Mouse (Mus musculus) hindlimb bud, embryonic 11.5 days (tissue): ENCODE data around the gene Ace3.
"Not testable (repeated sequence)": the region's sequence is repeated elsewhere in the genome, so short reads cannot be mapped to it uniquely, and the experiment has no call there.

Experiments used
- DNase-seq: peaks from one replicate; pipeline ENCODE4 v3.0.0-alpha.2; 2012; ENCODE audit warnings: low read depth, low spot score; ENCODE audit errors: extremely low spot score

Gene Ace3

GRCm38 (mm10) chr11:105978232-105978631, 16.2 kb upstream of the Ace3 start:
- DNase-seq: no peak

GRCm38 (mm10) chr11:105978634-105979033, 15.8 kb upstream of the Ace3 start:
- DNase-seq: no peak

GRCm38 (mm10) chr11:105984452-105984851, 10.0 kb upstream of the Ace3 start:
- DNase-seq: no peak

GRCm38 (mm10) chr11:105987446-105987845, 7.0 kb upstream of the Ace3 start:
- DNase-seq: no peak

- no peak for DNase-seq
Measured at GRCm38 (mm10) chr11:105989446-105989845, 5.0 kb upstream of the Ace3 start.

GRCm38 (mm10) chr11:105990231-105990630, 4.2 kb upstream of the Ace3 start:
- DNase-seq: no peak

GRCm38 (mm10) chr11:106000062-106000461, 5.6 kb downstream of the Ace3 start:
- no peak for DNase-seq

- no peak for DNase-seq
Measured at GRCm38 (mm10) chr11:106001718-106002117, 7.2 kb downstream of the Ace3 start.

GRCm38 (mm10) chr11:106004576-106004975, 10.1 kb downstream of the Ace3 start:
- DNase-seq: no peak

- DNase-seq: no peak
Measured at GRCm38 (mm10) chr11:106005970-106006369, 11.5 kb downstream of the Ace3 start.

GRCm38 (mm10) chr11:106007821-106008220, 13.3 kb downstream of the Ace3 start, which contains the start of gene Kcnh6:
Gene Kcnh6, plus strand, starts transcription at chr11:106008124.
- peak; percentile 33 for DNase-seq

GRCm38 (mm10) chr11:106012711-106013110, 18.2 kb downstream of the Ace3 start:
- no peak for DNase-seq

GRCm38 (mm10) chr11:106013556-106014225, 19.2 kb downstream of the Ace3 start:
- no peak for DNase-seq

- DNase-seq: no peak
Measured at GRCm38 (mm10) chr11:106016440-106016839, 22.0 kb downstream of the Ace3 start.

- DNase-seq: no peak
Measured at GRCm38 (mm10) chr11:106020051-106020763, 25.7 kb downstream of the Ace3 start.

- no peak for DNase-seq
Measured at GRCm38 (mm10) chr11:106025774-106026173, 31.3 kb downstream of the Ace3 start.

- no peak for DNase-seq
Measured at GRCm38 (mm10) chr11:106026465-106027151, 32.1 kb downstream of the Ace3 start.

GRCm38 (mm10) chr11:106027607-106028006, 33.1 kb downstream of the Ace3 start:
- DNase-seq: no peak

- DNase-seq: not testable (repeated sequence)
Measured at GRCm38 (mm10) chr11:106032074-106032473, 37.6 kb downstream of the Ace3 start.

- no peak for DNase-seq
Measured at GRCm38 (mm10) chr11:106033491-106033919, 39.0 kb downstream of the Ace3 start.

GRCm38 (mm10) chr11:106034986-106035385, 40.5 kb downstream of the Ace3 start:
- no peak for DNase-seq
